Mouse (Mus musculus): Measurements from ENCODE around the gene Dhdds. TPM values are rescaled to one million over a fixed set of nuclear protein-coding genes. Genes with fewer than 3 reads are reported as not detected.
"Not testable (repeated sequence)": the region's sequence is repeated elsewhere in the genome, so short reads cannot be mapped to it uniquely, and the experiment has no call there.

The Dhdds gene
- polyA plus RNA-seq, 1 experiment from 2014 or later = 43.9 TPM

DNA sequence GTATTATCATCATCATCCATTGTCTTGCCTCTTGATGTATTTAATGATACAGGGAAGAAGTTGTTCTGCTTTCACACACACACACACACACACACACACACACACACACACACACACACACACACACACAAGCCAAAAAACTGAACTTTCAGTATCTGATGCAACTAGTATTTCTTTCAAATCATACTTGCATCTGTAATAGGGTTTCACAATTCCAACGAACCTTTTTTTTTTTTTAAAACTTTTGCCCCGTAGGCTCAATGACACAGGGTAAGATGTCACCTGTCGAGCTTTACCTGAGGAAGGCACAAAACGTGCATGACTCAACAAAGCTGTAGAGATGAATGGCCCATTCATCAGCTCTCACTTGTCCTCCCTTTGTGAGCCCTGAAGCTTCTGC is 1.5 kb upstream of the Dhdds start:
- 0 out of 2 replicates have a peak overlapping the region, but pooled peaks have one; percentile 8 for H3K4me2 ChIP-seq (replicated peaks)
- H3K27me3 ChIP-seq = peaks cover 6% of the 10 kb centered on the region; the same call in 1 of the 2 replicates
- H3K4me1 ChIP-seq = peaks cover 42% of the 10 kb centered on the region
- no peak overlapping the region for H3K9ac ChIP-seq (replicated peaks)
- 22% methylated on average over 4 of the region's 4 CpGs for WGBS
- H3K4me3 ChIP-seq = no peak overlapping the region
- H3K27ac ChIP-seq (replicated peaks) = no peak overlapping the region
- no peak for ATAC-seq (ENCODE audit: low FRiP score, low read depth)
- no peaks in the 10 kb centered on the region for H3K9me3 ChIP-seq
- H3K36me3 ChIP-seq = peaks cover 11% of the 10 kb centered on the region; the same call in 1 of the 2 replicates

DNA sequence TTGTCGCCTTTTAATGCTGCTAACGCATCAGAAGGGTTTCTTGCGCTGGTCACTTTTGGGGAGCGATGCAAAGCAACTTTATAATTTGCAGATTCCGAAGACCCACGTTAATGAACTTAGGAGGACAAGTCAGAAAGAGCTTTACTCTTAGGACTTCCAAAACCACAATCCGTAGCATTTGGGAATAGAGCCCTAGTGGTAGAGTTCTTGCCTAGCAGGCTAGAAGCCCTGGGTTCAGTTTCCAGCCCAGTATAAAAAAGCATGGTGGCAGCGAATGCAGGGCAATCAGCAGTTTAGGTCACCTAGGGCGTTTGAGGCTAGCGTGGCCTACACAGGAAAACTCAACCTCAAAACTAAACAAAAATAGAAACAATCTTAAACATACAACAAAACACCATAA is 992 bp upstream of the Dhdds start:
- no peak for ATAC-seq (ENCODE audit: low FRiP score, low read depth)
- 44% methylated on average over 10 of the region's 10 CpGs for WGBS

DNA sequence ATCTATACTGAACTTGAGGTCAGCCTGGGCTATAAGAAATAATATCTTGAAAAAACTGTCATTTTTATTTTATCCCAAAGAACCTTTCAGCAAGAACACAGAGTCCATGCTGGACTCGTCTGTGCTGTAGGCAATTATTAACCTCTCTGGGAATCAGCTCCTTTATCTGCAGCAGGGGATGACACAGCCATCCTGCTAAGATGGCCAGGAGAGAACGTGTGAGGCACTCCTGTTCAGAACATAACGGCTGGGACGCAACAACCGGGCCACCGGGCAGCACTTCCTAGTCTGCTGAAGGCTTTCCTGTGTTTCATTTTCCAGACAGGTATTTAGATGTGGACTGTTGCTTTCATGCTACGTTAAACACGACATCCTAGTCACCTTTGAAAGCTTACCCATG is 6.0 kb downstream of the Dhdds start:
- Histone ChIP-seq H3K27ac (replicated peaks) (no peak overlapping the region), H3K4me3 (no peak overlapping the region), H3K4me2 (replicated peaks) (no peak overlapping the region), H3K9me3 (no peaks in the 10 kb centered on the region), H3K36me3 (peaks cover 64% of the 10 kb centered on the region), H3K4me1 (peaks cover 3% of the 10 kb centered on the region), H3K9ac (replicated peaks) (no peak overlapping the region), H3K27me3 (no peaks in the 10 kb centered on the region)
- 94% methylated on average over 8 of the region's 8 CpGs for WGBS
- ATAC-seq (ENCODE audit: low FRiP score, low read depth) = no peak

More for the DNA sequence above, 992 bp upstream of the Dhdds start:
- peaks cover 11% of the 10 kb centered on the region; the same call in 1 of the 2 replicates for H3K36me3 ChIP-seq
- H3K4me1 ChIP-seq = peaks cover 42% of the 10 kb centered on the region
- no peak overlapping the region for H3K4me2 ChIP-seq (replicated peaks)
- peaks cover 6% of the 10 kb centered on the region; the same call in 1 of the 2 replicates for H3K27me3 ChIP-seq
- H3K27ac ChIP-seq (replicated peaks) = no peak overlapping the region
- H3K9ac ChIP-seq (replicated peaks) = no peak overlapping the region
- H3K4me3 ChIP-seq = no peak overlapping the region
- no peaks in the 10 kb centered on the region for H3K9me3 ChIP-seq

DNA sequence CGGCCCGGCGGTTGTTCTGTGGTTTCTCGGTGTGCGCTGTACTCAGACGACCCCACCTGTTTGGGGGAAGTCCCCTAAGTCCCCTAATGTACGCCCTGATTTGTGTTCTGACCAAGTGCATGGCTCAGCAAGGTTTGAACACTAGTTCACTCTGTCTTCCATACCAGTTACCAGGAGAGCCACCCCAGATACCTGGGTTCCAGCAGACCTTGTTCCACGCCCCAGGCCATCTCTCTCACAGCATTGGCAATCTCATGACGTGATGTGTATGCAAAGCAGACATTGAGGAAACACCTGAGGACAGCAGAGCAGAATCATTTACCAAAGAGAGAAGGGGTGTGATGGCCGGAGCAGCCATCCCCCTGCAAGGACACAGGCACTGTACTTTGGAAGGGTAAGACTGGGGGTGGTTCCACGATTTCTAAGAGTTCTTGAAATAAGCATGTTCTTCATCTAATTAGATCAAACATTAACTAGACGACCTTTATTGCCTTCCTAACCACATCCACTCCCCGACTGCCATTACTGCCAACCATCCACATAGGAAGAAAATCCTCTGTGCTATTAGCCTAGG is 9.5 kb downstream of the Dhdds start:
- H3K9me3 ChIP-seq = no peaks in the 10 kb centered on the region
- 91% methylated on average over 13 of the region's 13 CpGs for WGBS
- H3K36me3 ChIP-seq = peaks cover 74% of the 10 kb centered on the region
- no peak overlapping the region for H3K4me2 ChIP-seq (replicated peaks)
- no peak overlapping the region for H3K4me3 ChIP-seq
- ATAC-seq (ENCODE audit: low FRiP score, low read depth) = no peak
- no peaks in the 10 kb centered on the region for H3K4me1 ChIP-seq
- no peak overlapping the region for H3K9ac ChIP-seq (replicated peaks)
- H3K27ac ChIP-seq (replicated peaks) = no peak overlapping the region
- no peaks in the 10 kb centered on the region for H3K27me3 ChIP-seq

DNA sequence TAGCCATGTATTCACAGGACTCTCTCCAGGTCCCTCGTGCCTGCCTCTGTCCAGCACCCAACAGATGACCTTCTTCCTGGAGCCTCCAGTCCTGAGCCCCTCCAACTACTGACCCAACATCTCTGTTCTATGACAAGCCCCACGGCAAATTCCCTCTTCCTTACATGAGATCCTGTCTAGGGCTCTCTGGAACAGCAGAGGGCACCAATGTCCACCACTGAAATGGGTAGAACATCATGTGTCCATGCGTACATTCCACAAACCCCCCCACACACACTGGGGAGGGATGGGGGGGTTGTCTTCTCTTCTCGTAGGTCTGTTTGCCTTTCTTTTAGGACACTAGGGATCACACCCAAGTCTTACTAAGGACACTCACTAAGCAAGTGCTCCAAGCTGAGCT is 10.7 kb downstream of the Dhdds start:
- Histone ChIP-seq H3K27me3 (no peaks in the 10 kb centered on the region), H3K9me3 (no peaks in the 10 kb centered on the region), H3K36me3 (peaks cover 74% of the 10 kb centered on the region), H3K4me2 (replicated peaks) (no peak overlapping the region), H3K4me3 (no peak overlapping the region), H3K27ac (replicated peaks) (no peak overlapping the region), H3K9ac (replicated peaks) (no peak overlapping the region), H3K4me1 (no peaks in the 10 kb centered on the region)
- ATAC-seq (ENCODE audit: low FRiP score, low read depth) = no peak
- 66% methylated on average over 4 of the region's 4 CpGs for WGBS

DNA sequence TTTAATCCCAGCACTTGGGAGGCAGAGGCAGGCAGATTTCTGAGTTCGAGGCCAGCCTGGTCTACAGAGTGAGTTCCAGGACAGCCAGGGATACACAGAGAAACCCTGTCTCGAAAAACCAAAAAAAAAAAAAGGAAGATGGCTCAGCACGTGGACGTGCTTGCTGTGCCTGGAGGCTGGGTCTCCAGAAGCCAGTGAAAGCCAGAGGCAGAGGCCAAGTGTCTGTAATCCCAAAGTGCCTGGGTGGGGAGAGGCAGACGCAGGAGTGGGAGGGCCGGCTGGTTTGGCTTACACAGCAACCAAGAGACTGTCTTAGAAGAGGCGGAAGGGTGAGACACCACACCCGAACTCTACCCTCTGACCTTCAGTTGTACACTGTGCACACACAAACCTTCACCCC is 12.4 kb downstream of the Dhdds start:
- peaks cover 63% of the 10 kb centered on the region for H3K36me3 ChIP-seq
- not testable (repeated sequence) for ATAC-seq (ENCODE audit: low FRiP score, low read depth); H3K9me3 ChIP-seq; H3K27ac ChIP-seq (replicated peaks); H3K4me2 ChIP-seq (replicated peaks); H3K27me3 ChIP-seq; H3K9ac ChIP-seq (replicated peaks); H3K4me1 ChIP-seq; H3K4me3 ChIP-seq
- 93% methylated on average over 8 of the region's 8 CpGs for WGBS

DNA sequence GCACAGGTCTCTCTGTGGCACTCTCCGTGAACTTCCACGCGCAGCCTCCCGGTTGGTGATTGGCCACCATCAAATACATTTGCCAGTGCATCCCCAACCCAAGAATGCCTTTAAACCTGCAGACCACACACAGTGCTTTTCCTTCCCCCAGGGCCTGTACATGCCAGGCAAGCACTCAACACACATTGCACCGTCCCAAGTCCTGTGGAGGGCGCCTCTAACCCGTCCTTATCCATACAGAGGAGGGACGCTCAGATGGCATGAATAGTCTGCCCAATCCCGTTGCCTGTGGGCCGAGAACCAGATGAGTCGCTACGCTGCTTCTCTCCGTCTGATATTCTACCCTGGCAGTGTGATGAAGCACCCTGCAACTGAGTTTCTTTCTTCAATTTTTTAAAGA is 17.8 kb downstream of the Dhdds start:
- Histone ChIP-seq H3K9me3 (no peaks in the 10 kb centered on the region), H3K9ac (replicated peaks) (no peak overlapping the region), H3K27ac (replicated peaks) (no peak overlapping the region), H3K4me2 (replicated peaks) (no peak overlapping the region), H3K27me3 (no peaks in the 10 kb centered on the region), H3K4me1 (no peaks in the 10 kb centered on the region), H3K36me3 (peaks cover 70% of the 10 kb centered on the region), H3K4me3 (no peak overlapping the region)
- whole genome bisulfite sequencing = 83% methylated on average over 13 of the region's 13 CpGs
- ATAC-seq (ENCODE audit: low FRiP score, low read depth) = no peak

DNA sequence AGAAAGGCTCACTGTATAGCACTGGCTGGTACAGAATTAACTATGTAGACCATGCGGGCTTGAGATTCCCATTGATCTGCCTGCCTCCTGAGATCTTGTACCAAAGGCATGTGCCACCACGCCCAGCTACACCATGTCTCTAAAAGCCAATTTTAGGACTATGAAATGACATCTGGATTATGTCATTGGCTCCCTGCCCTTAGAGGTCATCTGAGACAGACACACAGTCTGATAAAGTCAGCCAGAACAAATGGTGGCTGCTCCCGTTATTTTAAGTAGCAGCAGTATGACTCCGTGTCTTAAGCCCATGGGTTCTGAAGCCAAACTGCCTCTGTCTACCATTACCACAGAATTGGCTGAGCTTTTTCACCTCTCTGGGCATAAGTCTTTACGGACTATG is 20.2 kb downstream of the Dhdds start:
- H3K36me3 ChIP-seq = peaks cover 68% of the 10 kb centered on the region

DNA sequence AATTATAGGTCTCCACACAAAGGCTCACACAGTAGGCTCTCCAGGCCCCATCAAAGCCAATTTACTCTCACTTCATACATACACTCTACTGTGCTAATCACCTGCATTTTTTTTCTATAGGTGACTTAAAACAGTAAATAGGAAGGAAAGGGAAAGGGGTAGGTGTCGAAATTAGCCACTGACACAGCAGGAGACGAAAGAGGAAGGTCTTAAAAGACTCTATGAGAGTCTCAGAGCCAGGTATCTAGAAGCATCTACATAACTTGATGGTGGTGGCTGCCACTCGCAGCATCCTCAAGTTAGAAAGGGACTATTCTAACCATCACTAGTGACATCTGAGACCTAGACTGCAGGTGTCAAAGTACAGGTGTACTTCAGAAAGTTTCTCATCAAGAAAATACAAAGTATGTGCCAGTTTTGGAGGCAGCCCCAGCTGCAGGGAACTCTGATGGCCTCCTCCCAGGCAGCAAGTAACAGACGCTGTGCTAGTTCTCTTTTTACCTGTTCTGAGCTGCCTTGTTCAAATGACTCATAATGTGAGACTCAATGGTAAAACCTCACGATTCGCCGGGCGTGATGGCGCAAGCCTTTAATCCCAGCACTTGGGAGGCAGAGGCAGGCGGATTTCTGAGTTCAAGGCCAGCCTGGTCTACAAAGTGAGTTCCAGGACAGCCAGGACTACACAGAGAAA is 22.6 kb downstream of the Dhdds start:
- peaks cover 63% of the 10 kb centered on the region for H3K36me3 ChIP-seq
- H3K27ac ChIP-seq (replicated peaks) = no peak overlapping the region
- WGBS = 95% methylated on average over 10 of the region's 10 CpGs
- no peaks in the 10 kb centered on the region for H3K9me3 ChIP-seq
- no peaks in the 10 kb centered on the region for H3K27me3 ChIP-seq
- no peak overlapping the region for H3K4me2 ChIP-seq (replicated peaks)
- no peak overlapping the region for H3K4me3 ChIP-seq
- no peak overlapping the region for H3K9ac ChIP-seq (replicated peaks)
- H3K4me1 ChIP-seq = no peaks in the 10 kb centered on the region
- no peak for ATAC-seq (ENCODE audit: low FRiP score, low read depth)

More for the DNA sequence above, 20.2 kb downstream of the Dhdds start:
- no peak for ATAC-seq (ENCODE audit: low FRiP score, low read depth)
- H3K27ac ChIP-seq (replicated peaks) = no peak overlapping the region
- 91% methylated on average over 5 of the region's 5 CpGs for WGBS
- no peaks in the 10 kb centered on the region for H3K27me3 ChIP-seq
- no peaks in the 10 kb centered on the region for H3K4me1 ChIP-seq
- H3K4me3 ChIP-seq = no peak overlapping the region
- no peak overlapping the region for H3K4me2 ChIP-seq (replicated peaks)
- H3K9me3 ChIP-seq = no peaks in the 10 kb centered on the region
- no peak overlapping the region for H3K9ac ChIP-seq (replicated peaks)

DNA sequence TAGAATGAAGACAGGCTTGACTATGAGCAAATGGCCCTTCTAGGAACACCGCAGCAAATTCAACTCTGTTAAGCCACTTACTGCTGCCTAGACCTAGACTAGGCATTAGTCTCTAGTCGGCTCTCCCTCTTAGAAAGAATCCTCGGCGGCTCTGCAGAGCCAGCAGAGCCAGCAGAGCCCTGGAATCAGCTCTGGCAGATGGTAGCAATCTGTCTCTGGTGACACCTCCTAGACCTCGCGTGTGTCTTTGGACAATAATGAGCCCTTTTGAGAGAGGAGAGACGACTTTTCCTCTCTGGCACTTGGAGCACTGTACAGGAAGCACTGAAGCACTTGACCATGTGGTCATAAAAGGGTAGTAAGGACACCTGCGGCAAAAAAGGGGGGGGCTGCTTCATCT is 29.0 kb downstream of the Dhdds start:
- Histone ChIP-seq H3K4me2 (replicated peaks) (no peak overlapping the region), H3K27ac (replicated peaks) (no peak overlapping the region), H3K27me3 (no peaks in the 10 kb centered on the region), H3K9me3 (no peaks in the 10 kb centered on the region), H3K4me1 (peaks cover 32% of the 10 kb centered on the region), H3K36me3 (peaks cover 6% of the 10 kb centered on the region; the same call in 1 of the 2 replicates), H3K9ac (replicated peaks) (no peak overlapping the region), H3K4me3 (no peak overlapping the region)
- no peak for ATAC-seq (ENCODE audit: low FRiP score, low read depth)
- 76% methylated on average over 8 of the region's 8 CpGs for WGBS

DNA sequence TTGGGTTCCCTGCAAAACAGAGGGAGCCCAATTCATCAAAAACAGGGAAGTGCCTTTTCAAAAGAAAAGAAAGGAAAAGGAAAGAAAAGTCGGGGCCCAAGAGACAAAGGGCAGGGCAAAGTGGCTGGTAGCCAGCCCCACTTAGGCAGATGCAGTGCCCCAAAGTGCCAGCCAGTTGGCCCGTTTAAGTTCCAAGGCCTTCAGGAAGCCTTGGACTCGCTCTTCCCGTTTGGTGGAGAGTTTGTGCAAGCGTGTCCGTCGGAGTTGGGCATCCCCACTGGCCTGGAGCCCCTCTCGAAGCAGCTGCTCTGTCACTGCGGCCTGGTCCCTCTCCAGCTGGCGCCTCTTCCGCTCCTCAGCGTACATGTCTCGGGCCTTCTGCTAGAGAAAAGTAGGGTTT is 29.8 kb downstream of the Dhdds start:
- no peak overlapping the region for H3K4me3 ChIP-seq
- ATAC-seq (ENCODE audit: low FRiP score, low read depth) = no peak
- H3K9ac ChIP-seq (replicated peaks) = no peak overlapping the region
- H3K27me3 ChIP-seq = no peaks in the 10 kb centered on the region
- peaks cover 13% of the 10 kb centered on the region for H3K36me3 ChIP-seq
- peak overlapping the region; percentile 98 for H3K27ac ChIP-seq (replicated peaks)
- peaks cover 40% of the 10 kb centered on the region for H3K4me1 ChIP-seq
- 80% methylated on average over 13 of the region's 13 CpGs for WGBS
- no peaks in the 10 kb centered on the region for H3K9me3 ChIP-seq
- no peak overlapping the region for H3K4me2 ChIP-seq (replicated peaks)

DNA sequence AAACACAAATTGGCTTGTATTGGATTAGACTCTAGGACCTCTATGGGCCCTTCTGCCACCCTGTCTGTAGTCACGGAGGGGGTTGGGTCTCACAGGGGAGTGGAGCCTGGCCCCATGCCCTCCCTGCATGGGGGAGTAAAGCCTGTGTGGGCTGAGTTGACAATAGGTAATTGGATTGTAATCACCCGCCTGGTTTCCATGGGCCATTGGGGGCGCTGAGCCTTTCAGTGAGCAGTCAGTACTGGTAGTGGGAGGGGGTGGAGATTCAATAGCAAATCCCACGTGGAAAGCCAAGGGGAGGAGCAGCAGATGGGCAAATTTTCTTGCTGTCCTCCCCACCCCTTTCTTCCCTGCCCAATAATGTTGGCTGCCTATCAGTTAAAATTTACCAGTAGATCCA is 30.5 kb downstream of the Dhdds start:
- H3K4me2 ChIP-seq (replicated peaks) = 0 out of 2 replicates have a peak overlapping the region, but pooled peaks have one; percentile 4
- H3K36me3 ChIP-seq = peaks cover 16% of the 10 kb centered on the region
- H3K9ac ChIP-seq (replicated peaks) = no peak overlapping the region
- ATAC-seq (ENCODE audit: low FRiP score, low read depth) = no peak
- 5% methylated on average over 4 of the region's 4 CpGs for whole genome bisulfite sequencing
- peaks cover 45% of the 10 kb centered on the region for H3K4me1 ChIP-seq
- peak overlapping the region; percentile 98 for H3K27ac ChIP-seq (replicated peaks)
- H3K27me3 ChIP-seq = no peaks in the 10 kb centered on the region
- no peak overlapping the region for H3K4me3 ChIP-seq
- H3K9me3 ChIP-seq = no peaks in the 10 kb centered on the region

Measured in midbrain, embryonic 12.5 days (tissue).